Mouse (Mus musculus): ENCODE data around the gene Ddx6. TPM values are rescaled to one million over a fixed set of nuclear protein-coding genes. Genes with fewer than 3 reads are reported as not detected.
A peak's percentile ranks its signal among the peaks of the same experiment; 100 is the strongest.
"Not testable (repeated sequence)": the region's sequence is repeated elsewhere in the genome, so short reads cannot be mapped to it uniquely, and the experiment has no call there.

The Ddx6 gene
- polyA plus RNA-seq (2015; fragmentation: Nextera tagmentation; extraction: Ambion mirVana) = 13.6 and 18.5 TPM in 2 replicates

DNA sequence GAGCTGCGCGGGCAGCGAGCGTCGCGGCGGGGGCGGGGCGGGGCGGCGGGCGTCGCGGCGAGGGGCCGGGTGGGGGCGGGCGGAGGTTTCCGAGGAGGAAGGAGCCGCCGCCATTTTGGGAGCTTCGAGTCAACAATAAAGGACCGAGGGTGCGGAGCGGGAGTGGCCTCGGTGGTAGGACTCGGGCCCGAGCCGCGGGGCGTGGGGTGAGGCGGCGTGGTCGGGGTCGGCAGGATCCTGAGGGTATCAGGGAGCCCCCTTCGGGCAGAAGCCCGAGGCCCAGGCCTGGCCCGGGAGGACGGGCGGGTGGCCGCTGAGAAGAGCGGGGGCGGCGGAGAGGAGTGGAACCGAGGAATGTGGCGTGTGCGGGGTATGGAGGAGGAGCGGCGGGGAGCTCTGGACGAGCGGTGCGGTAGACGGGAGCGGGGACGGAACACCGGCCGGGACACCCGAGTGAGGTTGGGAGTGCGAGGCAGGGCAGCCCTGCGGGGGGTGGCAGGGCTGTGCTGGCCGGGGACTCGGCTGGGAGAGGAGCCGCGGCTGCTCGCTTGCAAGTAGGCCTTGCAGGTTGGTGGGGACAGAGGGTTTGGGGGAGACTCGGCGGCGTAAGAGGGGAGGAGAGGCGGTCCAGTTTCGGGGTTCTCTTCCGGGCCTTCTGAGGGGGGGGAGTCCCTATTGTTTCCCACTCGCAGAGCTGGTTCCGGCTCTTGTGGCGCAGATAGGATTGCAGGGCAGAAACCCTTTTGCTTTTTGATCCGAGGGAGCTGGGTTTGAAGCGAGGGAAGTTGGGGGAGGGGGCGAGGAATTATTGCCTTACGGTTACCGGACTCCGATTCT, at the start of gene Ddx6:
TSS of gene Ddx6 (plus strand) at position 114 of the 837 bp plus-strand sequence.
- Histone ChIP-seq H3K9me3 (no peaks in the 10 kb centered on the region), H3K27ac (replicated peaks) (peak within 1 kb of the TSS; percentile 100), H3K27me3 (no peaks in the 10 kb centered on the region), H3K4me1 (replicated peaks) (peaks cover 46% of the 10 kb centered on the region), H3K36me3 (peaks cover 19% of the 10 kb centered on the region), H3K4me3 (peak within 1 kb of the TSS; percentile 100), H3K9ac (peak within 1 kb of the TSS; percentile 100), H3K4me2 (peak within 1 kb of the TSS; percentile 95)
- ATAC-seq (ENCODE audit: low FRiP score, low read depth) = peak; percentile 79
- WGBS = under 1% methylated on average over 62 of the region's 80 CpGs

DNA sequence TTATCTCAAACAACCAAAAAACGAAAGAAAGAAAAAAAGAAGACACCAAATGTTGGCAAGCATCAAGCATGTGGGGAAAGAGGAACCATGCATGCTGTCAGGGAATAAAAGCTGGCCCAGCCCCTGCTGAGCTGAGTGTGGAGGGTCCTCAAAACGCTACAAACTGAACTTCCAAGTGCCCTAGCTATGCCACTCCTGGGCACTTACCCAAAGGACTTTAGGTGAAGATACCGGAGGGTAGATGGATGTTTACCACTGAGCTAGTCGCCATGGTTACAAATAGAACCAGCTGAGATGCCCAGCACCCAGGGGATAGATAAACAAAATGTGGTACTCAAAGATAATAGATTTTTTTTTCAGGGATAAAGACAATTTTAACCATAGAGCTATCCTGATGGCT, 43.1 kb upstream of the Ddx6 start, which contains the start of gene Cxcr5:
TSS of gene Cxcr5 (minus strand) at position 281 of the 400 bp plus-strand sequence.
- Histone ChIP-seq H3K4me1 (replicated peaks) (peaks cover 5% of the 10 kb centered on the region; the same call in 1 of the 2 replicates), H3K4me2 (no peak within 1 kb of the TSS), H3K9me3 (no peaks in the 10 kb centered on the region), H3K27ac (replicated peaks) (no peak within 1 kb of the TSS), H3K36me3 (no peaks in the 10 kb centered on the region), H3K4me3 (no peak within 1 kb of the TSS), H3K27me3 (no peaks in the 10 kb centered on the region), H3K9ac (no peak within 1 kb of the TSS)
- ATAC-seq (ENCODE audit: low FRiP score, low read depth) = no peak
- 41% methylated on average over 4 of the region's 4 CpGs for WGBS

DNA sequence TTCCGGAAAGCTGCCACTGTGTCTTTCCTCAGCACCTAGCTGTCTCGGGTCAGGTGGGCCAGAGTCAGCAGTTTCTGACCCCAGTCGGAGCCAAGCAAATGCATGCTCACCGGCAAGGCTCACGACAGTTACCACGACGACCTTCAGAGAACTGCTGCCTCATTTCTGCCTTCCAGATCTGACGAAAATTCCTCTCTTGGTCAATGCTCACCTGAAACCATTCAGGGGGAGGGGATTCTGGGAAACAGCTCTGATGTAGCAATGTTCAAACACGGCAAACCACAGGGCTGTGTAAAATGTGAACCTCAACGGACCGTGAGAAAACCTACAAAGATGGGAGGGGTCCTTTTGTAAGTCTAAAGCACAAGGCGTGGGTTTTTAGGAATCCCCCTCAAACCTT, 41.8 kb upstream of the Ddx6 start:
- Histone ChIP-seq H3K36me3 (no peaks in the 10 kb centered on the region), H3K4me2 (no peak overlapping the region), H3K4me3 (no peak overlapping the region), H3K27ac (replicated peaks) (no peak overlapping the region), H3K9ac (no peak overlapping the region), H3K4me1 (replicated peaks) (peaks cover 5% of the 10 kb centered on the region; the same call in 1 of the 2 replicates), H3K9me3 (no peaks in the 10 kb centered on the region), H3K27me3 (no peaks in the 10 kb centered on the region)
- WGBS = 51% methylated on average over 12 of the region's 12 CpGs
- no peak for ATAC-seq (ENCODE audit: low FRiP score, low read depth)

DNA sequence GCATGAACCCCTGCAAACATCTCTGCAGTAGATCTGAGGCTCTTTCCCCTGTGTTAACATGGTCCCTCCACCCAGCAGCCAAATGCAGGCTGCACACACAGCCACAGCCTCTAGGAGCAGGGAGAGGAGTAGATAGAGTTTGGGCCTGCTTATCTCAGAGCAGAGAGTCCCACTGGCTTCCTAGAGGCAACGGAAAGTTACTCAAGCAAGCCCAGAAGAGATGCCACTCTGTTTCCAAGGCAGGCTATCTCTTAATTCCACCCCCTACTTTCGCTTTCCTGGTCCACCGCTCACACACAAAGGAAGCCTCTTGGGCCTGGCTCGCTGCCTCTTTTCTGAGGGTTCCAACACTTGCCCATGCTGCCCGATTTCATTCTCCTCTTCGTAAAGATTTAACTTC, 39.3 kb upstream of the Ddx6 start:
- H3K9me3 ChIP-seq = no peaks in the 10 kb centered on the region

DNA sequence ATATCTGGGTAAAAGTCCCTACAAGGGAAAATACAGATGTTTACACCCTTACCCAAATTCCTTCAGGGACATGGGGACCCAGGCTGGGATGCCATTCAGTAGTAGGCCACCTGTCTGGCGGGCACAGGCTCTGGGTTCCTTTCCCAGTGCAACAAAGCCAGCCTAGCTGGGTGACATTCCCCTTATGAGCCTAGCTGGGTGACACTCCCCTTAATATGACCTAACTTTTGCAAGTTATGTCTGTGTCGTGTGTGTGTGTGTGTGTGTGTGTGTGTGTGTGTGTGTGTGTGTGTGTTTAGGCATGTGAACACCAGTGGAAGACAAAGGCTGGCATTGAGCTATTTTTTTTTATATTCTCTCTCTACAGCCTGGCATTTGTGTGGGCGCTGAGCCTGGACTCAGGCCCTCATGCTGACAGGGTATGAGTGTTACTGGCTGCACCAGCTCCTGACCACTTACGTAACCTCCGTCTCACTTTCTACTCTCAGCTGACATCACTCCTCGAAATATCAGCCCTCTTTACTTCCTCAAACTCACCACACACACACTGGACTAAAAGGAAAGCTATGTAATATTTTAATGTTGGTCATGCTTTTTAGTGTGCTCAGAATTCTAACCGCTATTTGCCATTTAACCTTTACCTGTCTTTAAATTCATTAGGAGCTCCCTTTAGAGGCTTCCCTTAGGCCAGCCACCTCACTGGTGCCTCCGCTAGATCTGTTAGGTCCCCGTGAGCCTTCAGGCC, 37.2 kb upstream of the Ddx6 start:
- WGBS = 74% methylated on average over 9 of the region's 9 CpGs
- H3K36me3 ChIP-seq = no peaks in the 10 kb centered on the region
- H3K27ac ChIP-seq (replicated peaks) = no peak overlapping the region
- no peak overlapping the region for H3K4me2 ChIP-seq
- no peaks in the 10 kb centered on the region for H3K27me3 ChIP-seq
- H3K4me3 ChIP-seq = no peak overlapping the region
- no peaks in the 10 kb centered on the region for H3K9me3 ChIP-seq
- no peak overlapping the region for H3K9ac ChIP-seq
- ATAC-seq (ENCODE audit: low FRiP score, low read depth) = no peak
- H3K4me1 ChIP-seq (replicated peaks) = peaks cover 5% of the 10 kb centered on the region; the same call in 1 of the 2 replicates

More for the DNA sequence above, 39.3 kb upstream of the Ddx6 start:
- H3K27me3 ChIP-seq = no peaks in the 10 kb centered on the region
- H3K4me1 ChIP-seq (replicated peaks) = peaks cover 5% of the 10 kb centered on the region; the same call in 1 of the 2 replicates
- ATAC-seq (ENCODE audit: low FRiP score, low read depth) = no peak
- no peak overlapping the region for H3K4me2 ChIP-seq
- no peak overlapping the region for H3K9ac ChIP-seq
- WGBS = 24% methylated on average over 6 of the region's 6 CpGs
- H3K36me3 ChIP-seq = no peaks in the 10 kb centered on the region
- H3K4me3 ChIP-seq = no peak overlapping the region
- no peak overlapping the region for H3K27ac ChIP-seq (replicated peaks)

DNA sequence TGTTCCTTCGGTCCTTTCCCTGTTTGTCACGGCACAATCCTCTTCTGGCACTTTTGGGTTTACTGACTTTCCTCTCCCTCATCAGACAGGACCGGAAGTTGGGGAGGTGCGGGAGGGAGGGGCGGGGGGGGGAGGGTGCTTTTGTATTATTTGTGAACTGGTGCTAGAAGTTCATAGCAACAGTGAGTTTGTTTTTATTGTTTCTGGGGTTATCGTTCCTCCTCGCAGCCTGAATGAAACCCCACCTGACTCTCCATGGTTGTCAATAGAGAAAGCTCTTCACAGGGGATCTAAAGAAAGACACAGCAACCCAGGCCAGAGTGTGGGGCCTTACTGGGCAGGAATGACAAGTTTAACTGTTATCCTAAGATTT, 36.6 kb upstream of the Ddx6 start:
- Histone ChIP-seq H3K27ac (replicated peaks) (no peak overlapping the region), H3K4me1 (replicated peaks) (peaks cover 5% of the 10 kb centered on the region; the same call in 1 of the 2 replicates), H3K4me2 (no peak overlapping the region), H3K9me3 (no peaks in the 10 kb centered on the region), H3K4me3 (no peak overlapping the region), H3K27me3 (no peaks in the 10 kb centered on the region), H3K9ac (no peak overlapping the region), H3K36me3 (no peaks in the 10 kb centered on the region)
- WGBS = 24% methylated on average over 7 of the region's 7 CpGs
- no peak for ATAC-seq (ENCODE audit: low FRiP score, low read depth)

DNA sequence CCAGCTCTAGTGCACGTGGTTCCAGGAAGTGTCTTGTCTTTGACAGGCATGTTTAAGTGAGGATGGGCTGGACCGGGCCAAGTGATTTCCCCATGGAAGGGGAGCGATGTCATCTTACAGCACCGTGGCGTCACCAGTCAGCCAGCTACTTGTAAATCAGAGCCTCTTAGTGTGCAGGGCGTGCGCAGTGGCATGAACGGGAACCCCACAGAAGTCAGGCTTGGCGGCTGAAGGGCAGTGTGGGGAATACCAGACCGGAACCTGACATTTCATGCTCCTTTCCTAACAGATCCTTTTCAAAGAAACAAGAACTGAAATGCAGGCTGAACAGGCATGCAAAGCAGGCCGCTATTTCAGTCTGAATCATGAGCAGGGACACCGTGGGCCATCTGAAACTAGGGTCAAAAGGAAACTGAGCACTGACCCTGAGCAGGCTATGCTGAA, 33.7 kb upstream of the Ddx6 start:
- H3K9me3 ChIP-seq = no peaks in the 10 kb centered on the region
- no peak overlapping the region for H3K4me3 ChIP-seq
- H3K4me2 ChIP-seq = no peak overlapping the region
- H3K9ac ChIP-seq = no peak overlapping the region
- no peaks in the 10 kb centered on the region for H3K27me3 ChIP-seq
- no peak overlapping the region for H3K27ac ChIP-seq (replicated peaks)
- H3K4me1 ChIP-seq (replicated peaks) = no peaks in the 10 kb centered on the region
- WGBS = 76% methylated on average over 12 of the region's 12 CpGs
- H3K36me3 ChIP-seq = no peaks in the 10 kb centered on the region
- ATAC-seq (ENCODE audit: low FRiP score, low read depth) = no peak

DNA sequence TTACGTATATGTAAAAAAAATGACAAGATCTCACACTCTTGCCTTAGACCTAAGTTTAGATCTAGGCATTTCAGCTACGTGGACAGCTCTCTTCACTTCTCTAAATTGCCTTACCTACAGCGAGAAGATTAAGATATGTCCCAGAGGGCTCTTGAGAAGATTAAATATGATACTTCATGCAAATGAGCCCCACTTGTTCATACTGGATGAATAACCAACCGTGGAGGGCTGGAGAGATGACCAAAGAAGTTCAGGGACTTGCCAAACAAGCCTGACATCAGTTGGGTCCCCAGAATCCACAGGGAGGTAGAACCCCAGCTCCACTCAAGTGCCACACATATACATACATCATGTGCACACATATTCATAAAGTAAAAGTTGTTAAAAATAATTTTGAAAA, 31.4 kb upstream of the Ddx6 start:
- Histone ChIP-seq H3K27me3 (no peaks in the 10 kb centered on the region), H3K27ac (replicated peaks) (no peak overlapping the region), H3K9ac (no peak overlapping the region), H3K4me3 (no peak overlapping the region), H3K36me3 (no peaks in the 10 kb centered on the region), H3K4me2 (no peak overlapping the region), H3K9me3 (no peaks in the 10 kb centered on the region), H3K4me1 (replicated peaks) (no peaks in the 10 kb centered on the region)
- no peak for ATAC-seq (ENCODE audit: low FRiP score, low read depth)
- 78% methylated on average over 4 of the region's 4 CpGs for WGBS

DNA sequence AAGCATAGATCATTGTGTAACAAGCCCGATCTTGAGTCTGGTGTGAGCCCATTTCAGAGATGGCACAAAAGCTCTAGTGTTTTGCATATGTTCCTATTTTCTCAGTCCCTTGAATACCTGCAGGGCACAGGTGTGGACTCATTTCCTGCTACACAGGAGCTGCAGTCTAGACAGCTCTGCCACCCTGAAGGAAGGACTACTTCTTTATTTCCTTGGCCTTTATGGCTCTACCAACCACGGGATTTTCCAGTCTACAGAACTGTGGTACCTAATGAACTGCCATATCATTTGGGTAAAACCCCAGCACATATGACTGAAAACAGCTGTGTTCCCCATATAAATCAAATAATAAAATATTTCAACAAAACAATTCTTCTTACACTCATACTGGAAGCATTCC, 29.6 kb upstream of the Ddx6 start:
- no peaks in the 10 kb centered on the region for H3K9me3 ChIP-seq
- 95% methylated on average over 2 of the region's 2 CpGs for WGBS

DNA sequence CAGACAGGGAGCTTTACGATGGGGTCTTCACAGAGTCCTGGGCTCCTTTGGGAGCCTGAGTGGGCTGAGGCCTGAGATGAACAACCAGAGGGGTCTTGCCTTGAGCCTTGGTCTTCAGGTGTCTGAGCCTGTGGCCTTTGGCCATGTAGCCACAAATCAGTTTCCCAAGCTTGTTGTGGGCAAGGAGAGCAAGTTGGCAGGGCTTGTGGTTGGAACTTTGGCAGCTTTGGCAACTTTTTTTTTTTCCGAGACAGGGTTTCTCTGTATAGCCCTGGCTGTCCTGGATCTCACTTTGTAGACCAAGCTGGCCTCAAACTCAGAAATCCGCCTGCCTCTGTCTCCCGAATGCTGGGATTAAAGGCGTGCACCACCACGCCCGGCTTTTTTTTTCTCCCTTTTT, 28.6 kb upstream of the Ddx6 start:
- H3K4me2 ChIP-seq; H3K27me3 ChIP-seq; H3K9ac ChIP-seq; H3K4me3 ChIP-seq; H3K9me3 ChIP-seq; H3K4me1 ChIP-seq (replicated peaks); H3K36me3 ChIP-seq; H3K27ac ChIP-seq (replicated peaks); ATAC-seq (ENCODE audit: low FRiP score, low read depth): not testable (repeated sequence)
- 96% methylated on average over 7 of the region's 7 CpGs for WGBS

More for the DNA sequence above, 29.6 kb upstream of the Ddx6 start:
- no peak overlapping the region for H3K4me2 ChIP-seq
- ATAC-seq (ENCODE audit: low FRiP score, low read depth) = no peak
- H3K9ac ChIP-seq = no peak overlapping the region
- H3K36me3 ChIP-seq = no peaks in the 10 kb centered on the region
- H3K27ac ChIP-seq (replicated peaks) = no peak overlapping the region
- H3K4me3 ChIP-seq = no peak overlapping the region
- H3K27me3 ChIP-seq = no peaks in the 10 kb centered on the region
- no peaks in the 10 kb centered on the region for H3K4me1 ChIP-seq (replicated peaks)

DNA sequence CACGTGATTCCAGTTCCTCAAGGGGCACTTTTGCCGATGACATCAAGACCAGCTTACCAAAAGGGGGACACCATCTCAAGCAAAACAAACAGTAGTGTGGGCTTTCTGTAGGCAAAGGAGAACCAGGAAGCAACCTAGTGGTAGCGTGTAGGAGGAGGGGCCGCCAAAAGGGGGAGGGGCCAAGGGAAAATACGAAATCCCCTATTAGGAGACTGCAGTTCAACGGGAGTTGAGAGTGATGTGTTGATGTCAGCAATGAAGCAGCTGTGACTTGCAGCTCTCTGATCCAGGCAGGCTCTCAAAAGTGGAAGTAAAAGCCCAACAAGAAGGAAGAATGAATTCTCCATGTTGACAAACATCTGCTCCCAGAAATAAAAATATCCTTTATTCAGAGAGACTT, 25.3 kb upstream of the Ddx6 start:
- Histone ChIP-seq H3K4me3 (no peak overlapping the region), H3K4me1 (replicated peaks) (no peaks in the 10 kb centered on the region), H3K27me3 (no peaks in the 10 kb centered on the region), H3K9me3 (no peaks in the 10 kb centered on the region), H3K27ac (replicated peaks) (no peak overlapping the region), H3K4me2 (no peak overlapping the region), H3K9ac (no peak overlapping the region), H3K36me3 (no peaks in the 10 kb centered on the region)
- ATAC-seq (ENCODE audit: low FRiP score, low read depth) = no peak
- WGBS = 50% methylated on average over 6 of the region's 6 CpGs

DNA sequence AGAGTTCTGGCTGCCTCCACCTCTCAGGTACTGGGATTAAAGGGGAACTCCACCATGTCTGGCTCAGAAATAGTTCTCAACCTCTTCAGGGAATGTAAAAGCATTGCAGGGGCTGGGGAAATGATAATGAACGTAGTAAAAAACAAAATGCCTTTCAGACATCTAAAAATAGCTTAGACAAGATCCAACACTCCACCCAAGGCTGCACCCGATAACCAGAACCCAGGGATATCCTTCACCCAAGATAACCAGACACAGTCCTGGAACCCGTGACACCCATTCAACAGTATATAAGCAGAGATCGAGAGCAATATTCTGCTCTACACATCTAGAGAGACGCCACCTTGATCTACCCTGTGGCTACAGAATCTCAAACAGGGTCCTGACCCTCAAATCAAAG, 24.6 kb upstream of the Ddx6 start:
- Histone ChIP-seq H3K9me3 (no peaks in the 10 kb centered on the region), H3K4me2 (no peak overlapping the region), H3K4me1 (replicated peaks) (no peaks in the 10 kb centered on the region), H3K27me3 (no peaks in the 10 kb centered on the region), H3K9ac (no peak overlapping the region), H3K36me3 (no peaks in the 10 kb centered on the region), H3K27ac (replicated peaks) (no peak overlapping the region), H3K4me3 (no peak overlapping the region)
- no peak for ATAC-seq (ENCODE audit: low FRiP score, low read depth)
- 92% methylated on average over 5 of the region's 5 CpGs for WGBS
